Mouse (Mus musculus): ENCODE results near the gene Vps4a. TPM values are rescaled to one million over a fixed set of nuclear protein-coding genes. Genes with fewer than 3 reads are reported as not detected.
A peak's percentile ranks its signal among the peaks of the same experiment; 100 is the strongest.
"Not testable (repeated sequence)": the region's sequence is repeated elsewhere in the genome, so short reads cannot be mapped to it uniquely, and the experiment has no call there.

Vps4a gene
- total RNA-seq (2015; ENCODE audit: low replicate concordance), result 14.7 and 15.9 TPM in 2 replicates
- total RNA-seq (2017; ENCODE audit: low replicate concordance), result 13.0 and 19.4 TPM in 2 replicates

- peak; percentile 88 for ATAC-seq (replicated peaks; ENCODE audit: low FRiP score, poor library complexity, severe bottlenecking)
Measured at GRCm38 (mm10) chr8:107030650-107031576, at the start of gene Vps4a. Gene Vps4a (plus strand): TSS chr8:107031222.

- no peak for ATAC-seq (replicated peaks; ENCODE audit: low FRiP score, poor library complexity, severe bottlenecking)
Measured at GRCm38 (mm10) chr8:106985404-106985821, 45.6 kb upstream of the Vps4a start.

- ATAC-seq (replicated peaks; ENCODE audit: low FRiP score, poor library complexity, severe bottlenecking), result no peak
Measured at GRCm38 (mm10) chr8:106985951-106986350, 45.1 kb upstream of the Vps4a start.

- ATAC-seq (replicated peaks; ENCODE audit: low FRiP score, poor library complexity, severe bottlenecking), result no peak
Measured at GRCm38 (mm10) chr8:106987557-106987956, 43.5 kb upstream of the Vps4a start.

- ATAC-seq (replicated peaks; ENCODE audit: low FRiP score, poor library complexity, severe bottlenecking), result no peak
Measured at GRCm38 (mm10) chr8:106991393-106991792, 39.6 kb upstream of the Vps4a start.

- ATAC-seq (replicated peaks; ENCODE audit: low FRiP score, poor library complexity, severe bottlenecking), result not testable (repeated sequence)
Measured at GRCm38 (mm10) chr8:106996339-106996738, 34.7 kb upstream of the Vps4a start.

- no peak for ATAC-seq (replicated peaks; ENCODE audit: low FRiP score, poor library complexity, severe bottlenecking)
Measured at GRCm38 (mm10) chr8:106997416-106997815, 33.6 kb upstream of the Vps4a start.

- ATAC-seq (replicated peaks; ENCODE audit: low FRiP score, poor library complexity, severe bottlenecking), result no peak
Measured at GRCm38 (mm10) chr8:106999068-106999467, 32.0 kb upstream of the Vps4a start.

GRCm38 (mm10) chr8:107002532-107002931 lies 28.5 kb upstream of the Vps4a start:
- ATAC-seq (replicated peaks; ENCODE audit: low FRiP score, poor library complexity, severe bottlenecking), result peak; percentile 82

GRCm38 (mm10) chr8:107007795-107008194 lies 23.2 kb upstream of the Vps4a start:
- ATAC-seq (replicated peaks; ENCODE audit: low FRiP score, poor library complexity, severe bottlenecking), result no peak

- ATAC-seq (replicated peaks; ENCODE audit: low FRiP score, poor library complexity, severe bottlenecking), result no peak
Measured at GRCm38 (mm10) chr8:107012666-107013065, 18.4 kb upstream of the Vps4a start.

- ATAC-seq (replicated peaks; ENCODE audit: low FRiP score, poor library complexity, severe bottlenecking), result no peak
Measured at GRCm38 (mm10) chr8:107014915-107015314, 16.1 kb upstream of the Vps4a start.

- ATAC-seq (replicated peaks; ENCODE audit: low FRiP score, poor library complexity, severe bottlenecking), result no peak
Measured at GRCm38 (mm10) chr8:107023479-107023878, 7.5 kb upstream of the Vps4a start.

GRCm38 (mm10) chr8:107029310-107029709 lies 1.7 kb upstream of the Vps4a start:
- ATAC-seq (replicated peaks; ENCODE audit: low FRiP score, poor library complexity, severe bottlenecking), result no peak

GRCm38 (mm10) chr8:107030058-107030457 lies 964 bp upstream of the Vps4a start:
- no peak for ATAC-seq (replicated peaks; ENCODE audit: low FRiP score, poor library complexity, severe bottlenecking)

GRCm38 (mm10) chr8:107031577-107032090 lies 612 bp downstream of the Vps4a start:
- peak; percentile 70 for ATAC-seq (replicated peaks; ENCODE audit: low FRiP score, poor library complexity, severe bottlenecking)

GRCm38 (mm10) chr8:107033609-107034008 lies 2.6 kb downstream of the Vps4a start:
- not testable (repeated sequence) for ATAC-seq (replicated peaks; ENCODE audit: low FRiP score, poor library complexity, severe bottlenecking)

GRCm38 (mm10) chr8:107035641-107036040 lies 4.6 kb downstream of the Vps4a start:
- no peak for ATAC-seq (replicated peaks; ENCODE audit: low FRiP score, poor library complexity, severe bottlenecking)

GRCm38 (mm10) chr8:107036626-107037025 lies 5.6 kb downstream of the Vps4a start:
- no peak for ATAC-seq (replicated peaks; ENCODE audit: low FRiP score, poor library complexity, severe bottlenecking)

- ATAC-seq (replicated peaks; ENCODE audit: low FRiP score, poor library complexity, severe bottlenecking), result no peak
Measured at GRCm38 (mm10) chr8:107040632-107041031, 9.6 kb downstream of the Vps4a start.

- no peak for ATAC-seq (replicated peaks; ENCODE audit: low FRiP score, poor library complexity, severe bottlenecking)
Measured at GRCm38 (mm10) chr8:107045478-107045877, 14.5 kb downstream of the Vps4a start.

All from erythroid progenitor cell, adult 5-6 weeks (primary cell).